Mouse (Mus musculus): ENCODE measurements around the gene Mpi. TPM values are rescaled to one million over a fixed set of nuclear protein-coding genes. Genes with fewer than 3 reads are reported as not detected.

The Mpi gene
- polyA plus RNA-seq, 1 experiment from 2014 or later, result 31.8 TPM

- Histone ChIP-seq H3K27ac (ENCODE audit: low read length) (no peak overlapping the region), H3K4me2 (replicated peaks; ENCODE audit: low read depth, low read length) (no peak overlapping the region), H3K9me3 (ENCODE audit: control insufficient read depth, low read depth, low read length) (no peaks in the 10 kb centered on the region), H3K27me3 (ENCODE audit: control insufficient read depth, insufficient read depth, low read length) (peaks cover 22% of the 10 kb centered on the region; the same call in 1 of the 2 replicates), H3K36me3 (ENCODE audit: control insufficient read depth, insufficient read depth, low read length) (no peaks in the 10 kb centered on the region), H3K9ac (replicated peaks; ENCODE audit: low read depth, low read length) (no peak overlapping the region), H3K4me1 (ENCODE audit: control insufficient read depth, insufficient read depth, low read length) (0 out of 2 replicates have a peak, but pooled peaks cover 6% of the 10 kb centered on the region), H3K4me3 (ENCODE audit: low read depth, low read length) (no peak overlapping the region)
- WGBS, result 48% methylated on average over 7 of the region's 7 CpGs
- no peak for ATAC-seq (ENCODE audit: insufficient number of reproducible peaks, insufficient read depth, low FRiP score, low read depth)
Measured at GRCm38 (mm10) chr9:57498536-57498935, 54.0 kb downstream of the Mpi start.

- Histone ChIP-seq H3K4me3 (ENCODE audit: low read depth, low read length) (no peak overlapping the region), H3K4me1 (ENCODE audit: control insufficient read depth, insufficient read depth, low read length) (0 out of 2 replicates have a peak, but pooled peaks cover 2% of the 10 kb centered on the region), H3K27ac (ENCODE audit: low read length) (no peak overlapping the region), H3K4me2 (replicated peaks; ENCODE audit: low read depth, low read length) (no peak overlapping the region), H3K9ac (replicated peaks; ENCODE audit: low read depth, low read length) (no peak overlapping the region), H3K36me3 (ENCODE audit: control insufficient read depth, insufficient read depth, low read length) (no peaks in the 10 kb centered on the region), H3K9me3 (ENCODE audit: control insufficient read depth, low read depth, low read length) (no peaks in the 10 kb centered on the region), H3K27me3 (ENCODE audit: control insufficient read depth, insufficient read depth, low read length) (peaks cover 11% of the 10 kb centered on the region; the same call in 1 of the 2 replicates)
- WGBS, result 61% methylated on average over 5 of the region's 5 CpGs
- ATAC-seq (ENCODE audit: insufficient number of reproducible peaks, insufficient read depth, low FRiP score, low read depth), result no peak
Measured at GRCm38 (mm10) chr9:57497236-57497635, 55.3 kb downstream of the Mpi start.

DNA sequence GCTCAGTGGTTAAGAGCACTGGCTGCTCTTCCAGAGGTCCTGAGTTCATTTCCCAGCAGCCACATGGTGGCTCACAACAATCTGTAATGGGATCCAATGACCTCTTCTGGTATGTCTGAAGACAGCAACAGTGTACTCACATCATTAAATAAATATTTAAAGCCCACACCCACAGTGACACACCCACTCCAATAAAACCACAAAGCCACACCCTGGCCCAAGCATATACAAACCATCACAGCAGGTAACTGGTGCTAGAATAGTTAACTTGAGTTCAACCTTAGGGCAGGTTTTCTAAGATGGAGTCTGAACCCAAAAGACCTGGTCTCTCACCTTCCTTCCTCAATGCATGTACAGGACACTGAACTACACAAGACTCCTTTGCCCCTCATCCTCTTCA is 57.6 kb downstream of the Mpi start:
- ATAC-seq (ENCODE audit: insufficient number of reproducible peaks, insufficient read depth, low FRiP score, low read depth), result no peak
- H3K9ac ChIP-seq (replicated peaks; ENCODE audit: low read depth, low read length), result no peak overlapping the region
- no peak overlapping the region for H3K4me2 ChIP-seq (replicated peaks; ENCODE audit: low read depth, low read length)
- no peaks in the 10 kb centered on the region for H3K27me3 ChIP-seq (ENCODE audit: control insufficient read depth, insufficient read depth, low read length)
- H3K36me3 ChIP-seq (ENCODE audit: control insufficient read depth, insufficient read depth, low read length), result no peaks in the 10 kb centered on the region
- H3K4me3 ChIP-seq (ENCODE audit: low read depth, low read length), result no peak overlapping the region
- H3K9me3 ChIP-seq (ENCODE audit: control insufficient read depth, low read depth, low read length), result no peaks in the 10 kb centered on the region
- no peaks in the 10 kb centered on the region for H3K4me1 ChIP-seq (ENCODE audit: control insufficient read depth, insufficient read depth, low read length)
- H3K27ac ChIP-seq (ENCODE audit: low read length), result no peak overlapping the region

Other genes starting within 250 kb of the Mpi start
- gene Ppcdc, start 112.6 kb downstream of the Mpi start, polyA plus RNA-seq (2014; fragmentation: Nextera tagmentation; extraction: Ambion mirVana), result 30.1 and 32.7 TPM in 2 replicates
- gene Scamp5, start 84.7 kb downstream of the Mpi start, polyA plus RNA-seq (2014; fragmentation: Nextera tagmentation; extraction: Ambion mirVana), result 17.9 and 20.0 TPM in 2 replicates
- 3.8 and 4.8 TPM in 2 replicates for gene Rpp25, start 48.7 kb downstream of the Mpi start, polyA plus RNA-seq (2014; fragmentation: Nextera tagmentation; extraction: Ambion mirVana)
- gene Cox5a, start 31.5 kb downstream of the Mpi start, polyA plus RNA-seq (2014; fragmentation: Nextera tagmentation; extraction: Ambion mirVana), result 525 and 538 TPM in 2 replicates
- gene Fam219b, start 15.2 kb downstream of the Mpi start, polyA plus RNA-seq (2014; fragmentation: Nextera tagmentation; extraction: Ambion mirVana), result 22.5 and 23.6 TPM in 2 replicates
- 85.2 and 87.8 TPM in 2 replicates for gene Scamp2, start 8.2 kb upstream of the Mpi start, polyA plus RNA-seq (2014; fragmentation: Nextera tagmentation; extraction: Ambion mirVana)
- 14.4 and 15.3 TPM in 2 replicates for gene Ulk3, start 36.7 kb upstream of the Mpi start, polyA plus RNA-seq (2014; fragmentation: Nextera tagmentation; extraction: Ambion mirVana)
- not detected in 2 replicates for gene Cplx3, start 53.5 kb upstream of the Mpi start, polyA plus RNA-seq (2014; fragmentation: Nextera tagmentation; extraction: Ambion mirVana)
- not detected in 2 replicates for gene Lman1l, start 68.0 kb upstream of the Mpi start, polyA plus RNA-seq (2014; fragmentation: Nextera tagmentation; extraction: Ambion mirVana)
- gene Csk, start 100.9 kb upstream of the Mpi start, polyA plus RNA-seq (2014; fragmentation: Nextera tagmentation; extraction: Ambion mirVana), result 29.1 and 30.9 TPM in 2 replicates
- gene Cyp1a2, start 130.9 kb upstream of the Mpi start, polyA plus RNA-seq (2014; fragmentation: Nextera tagmentation; extraction: Ambion mirVana), result not detected in 2 replicates
- not detected in 2 replicates for gene Cyp1a1, start 135.2 kb upstream of the Mpi start, polyA plus RNA-seq (2014; fragmentation: Nextera tagmentation; extraction: Ambion mirVana)
- gene Edc3, start 155.8 kb upstream of the Mpi start, polyA plus RNA-seq (2014; fragmentation: Nextera tagmentation; extraction: Ambion mirVana), result 22.8 and 23.1 TPM in 2 replicates
- 66.0 and 73.1 TPM in 2 replicates for gene Clk3, start 213.1 kb upstream of the Mpi start, polyA plus RNA-seq (2014; fragmentation: Nextera tagmentation; extraction: Ambion mirVana)

Measured in stomach, embryonic 14.5 days (tissue).